Mouse (Mus musculus) heart, postnatal 0 days (tissue): ENCODE data around the gene Pde4b.

ENCODE experiments used
- CTCF ChIP-seq: IDR thresholded peaks from 2 replicates; pipeline ENCODE4 v1.5.1; 2016; ENCODE audit warnings: antibody characterized with exemption, control low read depth, low read depth
- EP300 ChIP-seq: IDR thresholded peaks from 2 replicates; pipeline ENCODE4 v1.6.1; 2016; ENCODE audit warnings: antibody characterized with exemption, low read depth

DNA sequence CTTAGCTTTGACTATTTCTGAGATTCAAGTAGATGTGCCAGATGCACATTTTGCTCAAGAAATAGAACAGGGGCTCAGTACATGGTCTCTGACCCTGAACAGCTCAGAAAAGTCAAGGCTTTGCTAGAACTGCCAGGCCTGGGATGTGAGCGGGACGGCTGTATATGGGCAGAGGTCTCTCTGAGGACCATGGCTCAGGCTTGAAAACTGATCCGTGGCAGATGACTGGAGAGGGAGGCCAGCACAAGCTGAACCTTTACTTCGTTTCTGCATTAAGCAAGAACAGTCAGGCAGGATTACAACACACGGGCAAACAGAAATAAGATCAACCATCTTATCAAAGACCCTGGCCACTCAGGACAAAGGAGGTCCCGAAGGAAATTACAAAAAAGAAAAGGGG is 422.7 kb downstream of the Pde4b start:
- TF ChIP-seq CTCF (no peak), EP300 (no peak)
